Mouse (Mus musculus): ENCODE results near the gene Cdh13.

- no peak for TF ChIP-seq CTCF (IDR thresholded peaks at IDR 0.05; ENCODE audit: low read depth)
- TF ChIP-seq EP300 (IDR thresholded peaks at IDR 0.05; ENCODE audit: low read depth), result no peak
Observed at GRCm38 (mm10) chr8:119343606-119344005, 1060.1 kb downstream of the Cdh13 start.

Measured in liver, postnatal 0 days (tissue).